Mouse (Mus musculus) testis, postnatal 10 days (tissue): ENCODE results near the gene Fbxw26.
A peak's percentile ranks its signal among the peaks of the same experiment; 100 is the strongest.
"Not testable (repeated sequence)": the region's sequence is repeated elsewhere in the genome, so short reads cannot be mapped to it uniquely, and the experiment has no call there.

Experiments used
- DNase-seq: peaks from one replicate; pipeline ENCODE4 v3.0.0; 2021; ENCODE audit warnings: low spot score

Gene Fbxw26

GRCm38 (mm10) chr9:109745989-109746388 is at the start of gene Fbxw26:
Gene Fbxw26, minus strand, starts transcription at chr9:109746089.
- DNase-seq, result not testable (repeated sequence)

- no peak for DNase-seq
Measured at GRCm38 (mm10) chr9:109795221-109795620, 49.3 kb upstream of the Fbxw26 start.

GRCm38 (mm10) chr9:109790570-109790969 is 44.7 kb upstream of the Fbxw26 start, which contains the start of gene Fbxw27:
Gene Fbxw27, minus strand, starts transcription at chr9:109790670.
- DNase-seq, result not testable (repeated sequence)

GRCm38 (mm10) chr9:109766841-109767240 is 21.0 kb upstream of the Fbxw26 start:
- not testable (repeated sequence) for DNase-seq

GRCm38 (mm10) chr9:109702600-109702999 is 43.3 kb downstream of the Fbxw26 start, which contains the start of gene Fbxw18:
Gene Fbxw18, minus strand, starts transcription at chr9:109702700.
- DNase-seq, result not testable (repeated sequence)

GRCm38 (mm10) chr9:109685299-109685698 is 60.6 kb downstream of the Fbxw26 start:
- peak; percentile 77 for DNase-seq
